Mouse (Mus musculus) hindbrain, embryonic 10.5 days (tissue): Measurements from ENCODE around the gene Ocrl. TPM values are rescaled to one million over a fixed set of nuclear protein-coding genes. Genes with fewer than 3 reads are reported as not detected.
A peak's percentile ranks its signal among the peaks of the same experiment; 100 is the strongest.

Experiments used
- DNase-seq: peaks from one replicate; pipeline ENCODE4 v3.0.0-alpha.2; 2017; ENCODE audit warnings: low spot score
- H3K27ac ChIP-seq: fragments of 300-500 bp; sonication (generic); 2 replicates; pipeline ENCODE4 v1.5.1; 2016; ENCODE audit warnings: mild to moderate bottlenecking, moderate library complexity
- H3K27me3 ChIP-seq: fragments of 300-500 bp; sonication (generic); 2 replicates; pipeline ENCODE4 v1.6.1; 2016; ENCODE audit warnings: mild to moderate bottlenecking; ENCODE audit not compliant: poor library complexity, insufficient read depth, severe bottlenecking
- H3K36me3 ChIP-seq: fragments of 300-500 bp; sonication (generic); 2 replicates; pipeline ENCODE4 v1.6.1; 2016; ENCODE audit warnings: mild to moderate bottlenecking, moderate library complexity
- H3K4me1 ChIP-seq: fragments of 300-500 bp; sonication (generic); replicated peaks from 2 replicates; pipeline ENCODE4 v1.6.1; 2016; ENCODE audit warnings: mild to moderate bottlenecking
- H3K4me3 ChIP-seq: fragments of 300-500 bp; sonication (generic); 2 replicates; pipeline ENCODE4 v1.5.1; 2016; ENCODE audit warnings: mild to moderate bottlenecking, moderate library complexity
- H3K9me3 ChIP-seq: fragments of 300-500 bp; sonication (generic); 2 replicates; pipeline ENCODE4 v1.6.1; 2016; ENCODE audit warnings: mild to moderate bottlenecking, moderate library complexity
- WGBS: fragments of 180-500 bp; shearing (Covaris S2); methylation state at CpG from one replicate; pipeline ENCODE4 v1.1.7; 2016; 5-methylcytosine and 5-hydroxymethylcytosine counted together
- polyA plus RNA-seq: library from polyadenylated mRNA; unstranded; fragments of >200 nt; fragmentation: Nextera tagmentation; extraction: Ambion mirVana; gene quantifications from 2 replicates; pipeline ENCODE4 v1.2.1, GENCODE M21; 2016

The Ocrl gene
- 16.2 and 16.5 TPM in 2 replicates for polyA plus RNA-seq

DNA sequence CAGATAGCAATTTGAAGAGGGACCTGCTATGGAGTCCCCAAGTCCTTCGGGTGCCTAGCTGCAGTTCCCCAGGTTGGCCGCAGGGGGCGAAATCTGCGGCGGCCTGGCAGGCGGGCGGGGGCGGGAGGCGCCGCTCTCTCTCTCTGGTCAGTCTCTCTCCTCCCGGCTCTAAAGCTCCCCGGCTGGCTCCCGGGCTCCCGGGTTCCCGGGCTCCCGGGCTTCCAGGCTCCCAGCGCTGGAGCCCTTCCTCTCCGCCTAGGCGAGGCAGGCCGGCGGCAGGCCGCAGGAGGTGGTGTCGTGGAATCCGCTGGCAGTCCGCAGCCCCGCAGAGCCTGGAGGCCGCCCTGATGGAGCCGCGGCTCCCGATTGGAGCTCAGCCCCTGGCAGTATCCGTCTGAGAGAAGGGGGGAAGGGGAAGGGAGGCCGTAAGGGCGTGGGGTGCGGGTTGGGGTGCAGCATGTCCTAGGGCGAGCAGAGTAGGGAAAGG is at the start of gene Ocrl:
TSS of gene Ocrl (plus strand) at position 82 of the 487 bp plus-strand sequence.
- no peaks in the 10 kb centered on the region for H3K9me3 ChIP-seq
- no peaks in the 10 kb centered on the region for H3K27me3 ChIP-seq
- peak; percentile 77 for DNase-seq
- no peaks in the 10 kb centered on the region; the same call in 1 of the 2 replicates for H3K4me1 ChIP-seq
- 10% methylated on average over 32 of the region's 35 CpGs for WGBS
- H3K27ac ChIP-seq = peak within 1 kb of the TSS; percentile 94
- no peaks in the 10 kb centered on the region for H3K36me3 ChIP-seq
- peak within 1 kb of the TSS; percentile 68 for H3K4me3 ChIP-seq

DNA sequence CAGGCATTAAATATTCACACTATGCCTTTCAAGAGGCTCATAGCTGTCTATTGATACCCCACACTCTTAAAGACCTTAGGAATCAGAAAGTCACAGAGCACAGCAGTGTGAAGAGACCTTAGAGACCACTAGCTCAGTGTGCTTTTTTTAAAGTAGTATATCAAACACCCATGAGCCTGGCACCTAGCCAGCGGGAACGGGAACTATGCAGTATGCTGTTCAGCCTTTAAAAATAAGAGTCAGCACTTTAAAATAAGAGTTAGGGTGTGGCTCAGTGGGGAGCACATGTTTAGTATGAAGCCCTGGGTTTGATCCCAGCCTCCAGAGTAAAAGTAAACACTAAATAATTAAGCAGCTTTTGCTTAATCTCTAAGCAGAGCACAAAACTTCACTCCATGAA is 32.1 kb upstream of the Ocrl start:
- Histone ChIP-seq H3K36me3 (no peaks in the 10 kb centered on the region), H3K4me1 (no peaks in the 10 kb centered on the region), H3K4me3 (no peak overlapping the region), H3K27ac (no peak overlapping the region), H3K9me3 (no peaks in the 10 kb centered on the region), H3K27me3 (no peaks in the 10 kb centered on the region)
- no peak for DNase-seq
- 73% methylated on average over 2 of the region's 2 CpGs for WGBS

GRCm38 (mm10) chrX:47882813-47883212 is 29.4 kb upstream of the Ocrl start:
- no peak for DNase-seq
- no peaks in the 10 kb centered on the region for H3K36me3 ChIP-seq
- H3K27me3 ChIP-seq = no peaks in the 10 kb centered on the region
- H3K9me3 ChIP-seq = no peaks in the 10 kb centered on the region
- 85% methylated on average over 6 of the region's 6 CpGs for WGBS
- H3K4me1 ChIP-seq = no peaks in the 10 kb centered on the region
- no peak overlapping the region for H3K4me3 ChIP-seq
- no peak overlapping the region for H3K27ac ChIP-seq

GRCm38 (mm10) chrX:47887401-47887800 is 24.8 kb upstream of the Ocrl start:
- Histone ChIP-seq H3K27me3 (no peaks in the 10 kb centered on the region), H3K36me3 (no peaks in the 10 kb centered on the region), H3K27ac (no peak overlapping the region), H3K4me1 (peaks cover 4% of the 10 kb centered on the region; the same call in 1 of the 2 replicates), H3K4me3 (no peak overlapping the region), H3K9me3 (no peaks in the 10 kb centered on the region)
- 81% methylated on average over 2 of the region's 2 CpGs for WGBS
- DNase-seq = no peak

DNA sequence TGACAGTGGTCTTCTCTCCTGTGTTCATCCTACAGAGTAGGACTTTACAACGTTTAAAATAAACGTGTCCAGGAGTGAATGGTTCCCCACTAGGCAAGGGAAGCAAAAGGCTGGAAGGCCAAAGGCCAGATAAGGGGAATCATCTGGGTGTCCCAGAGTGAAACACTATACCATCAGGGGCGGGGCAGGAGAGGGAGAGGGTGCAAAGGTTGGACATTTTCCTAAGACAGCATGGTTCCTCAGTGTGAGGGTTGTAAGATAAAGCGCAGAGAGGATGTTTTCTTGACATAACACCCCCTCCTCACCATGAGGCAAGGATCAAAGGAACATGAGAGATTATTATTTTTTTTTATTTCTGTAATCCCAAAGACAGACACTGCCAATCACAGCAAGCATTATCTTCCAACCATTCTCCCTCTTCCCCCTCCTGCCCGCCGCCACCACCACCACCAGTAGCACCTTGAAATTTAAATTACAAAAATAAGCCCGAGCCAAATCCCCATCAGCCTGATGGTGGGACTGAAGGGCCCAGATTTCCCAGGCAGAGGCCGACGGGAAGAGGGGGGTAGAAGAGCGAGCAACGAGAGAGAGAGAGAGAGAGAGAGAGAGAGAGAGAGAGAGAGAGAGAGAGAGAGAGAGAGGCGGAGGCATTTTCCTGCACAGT is 20.8 kb upstream of the Ocrl start:
- Histone ChIP-seq H3K27ac (peak overlapping the region; percentile 85), H3K9me3 (no peaks in the 10 kb centered on the region), H3K36me3 (no peaks in the 10 kb centered on the region), H3K4me1 (peaks cover 4% of the 10 kb centered on the region; the same call in 1 of the 2 replicates), H3K4me3 (peak overlapping the region; percentile 66), H3K27me3 (no peaks in the 10 kb centered on the region; the same call in 1 of the 2 replicates)
- peak; percentile 11 for DNase-seq
- WGBS = 19% methylated on average over 11 of the region's 12 CpGs

DNA sequence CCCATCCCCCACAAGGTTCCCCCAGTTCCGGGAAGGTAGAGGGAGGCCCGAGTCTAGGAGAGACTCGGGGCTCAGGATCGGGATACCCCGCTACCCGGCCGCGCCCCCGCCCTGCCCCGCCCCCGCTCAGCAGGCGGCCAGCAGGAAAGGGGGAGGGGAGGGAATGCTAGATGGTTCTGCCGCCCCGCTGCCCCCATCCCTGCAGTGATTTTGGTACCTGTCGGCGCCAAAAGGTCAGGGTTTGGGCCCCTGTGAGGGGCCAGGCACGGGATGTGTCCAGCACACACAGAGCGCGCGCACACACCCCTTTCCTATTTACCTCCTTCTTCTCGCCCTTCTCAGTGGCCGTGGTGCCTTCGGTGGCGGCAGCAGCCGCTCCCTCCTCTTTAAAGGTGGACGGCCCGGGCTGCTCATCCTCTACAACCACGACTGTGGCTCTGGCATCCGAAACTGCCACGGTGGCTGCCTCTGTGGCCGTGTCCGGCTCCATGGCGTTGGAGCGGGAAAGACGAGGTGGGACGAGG is 20.2 kb upstream of the Ocrl start:
- H3K4me3 ChIP-seq = peak overlapping the region; percentile 66
- H3K27ac ChIP-seq = peak overlapping the region; percentile 85
- H3K4me1 ChIP-seq = peaks cover 4% of the 10 kb centered on the region; the same call in 1 of the 2 replicates
- no peak for DNase-seq
- H3K36me3 ChIP-seq = no peaks in the 10 kb centered on the region
- 15% methylated on average over 36 of the region's 36 CpGs for WGBS
- no peaks in the 10 kb centered on the region; the same call in 1 of the 2 replicates for H3K27me3 ChIP-seq
- no peaks in the 10 kb centered on the region for H3K9me3 ChIP-seq

DNA sequence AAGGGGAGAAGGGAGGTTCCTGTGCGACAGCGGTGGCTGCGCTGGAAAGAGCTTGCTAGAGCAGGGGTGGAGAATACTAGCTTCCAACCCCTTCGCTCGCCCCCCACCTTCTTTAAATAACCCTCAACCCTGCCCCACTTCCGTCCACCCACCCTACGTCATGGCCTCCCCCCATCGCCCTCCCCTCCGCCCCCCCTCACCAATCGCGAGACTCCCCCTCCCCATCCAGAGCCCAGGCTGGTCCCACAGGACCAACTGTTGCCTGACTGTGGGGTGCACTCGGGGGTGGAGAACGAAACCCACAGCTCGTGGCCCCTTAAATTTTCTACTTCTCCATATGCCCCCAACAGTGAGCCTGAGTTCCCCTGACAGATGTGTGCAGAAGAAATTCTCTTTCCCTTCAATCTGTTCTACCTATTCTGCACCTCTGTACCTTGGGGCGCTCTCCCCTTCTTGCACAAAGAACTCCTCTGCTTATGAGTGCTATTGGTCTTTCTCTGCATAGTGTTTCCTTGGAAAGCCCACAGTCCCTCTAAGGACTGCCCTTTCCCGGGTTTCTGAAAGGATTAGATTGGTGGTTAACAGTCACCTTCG is 19.7 kb upstream of the Ocrl start, which contains the start of gene Smarca1:
TSS of gene Smarca1 (minus strand) at position 544 of the 594 bp plus-strand sequence.
- Histone ChIP-seq H3K4me1 (peaks cover 4% of the 10 kb centered on the region; the same call in 1 of the 2 replicates), H3K4me3 (peak within 1 kb of the TSS; percentile 66), H3K36me3 (no peaks in the 10 kb centered on the region), H3K27ac (peak within 1 kb of the TSS; percentile 85), H3K9me3 (no peaks in the 10 kb centered on the region), H3K27me3 (no peaks in the 10 kb centered on the region; the same call in 1 of the 2 replicates)
- peak; percentile 36 for DNase-seq
- 33% methylated on average over 17 of the region's 17 CpGs for WGBS

GRCm38 (mm10) chrX:47912904-47913542 is 836 bp downstream of the Ocrl start:
- WGBS = 32% methylated on average over 8 of the region's 8 CpGs
- Histone ChIP-seq H3K27me3 (no peaks in the 10 kb centered on the region), H3K36me3 (0 out of 2 replicates have a peak, but pooled peaks cover 5% of the 10 kb centered on the region), H3K27ac (0 out of 2 replicates have a peak overlapping the region, but pooled peaks have one; percentile 94), H3K4me3 (peak overlapping the region; percentile 68), H3K4me1 (no peaks in the 10 kb centered on the region; the same call in 1 of the 2 replicates), H3K9me3 (no peaks in the 10 kb centered on the region)
- peak; percentile 3 for DNase-seq

- H3K9me3 ChIP-seq = no peaks in the 10 kb centered on the region
- 85% methylated on average over 7 of the region's 7 CpGs for WGBS
- H3K27me3 ChIP-seq = no peaks in the 10 kb centered on the region
- H3K27ac ChIP-seq = no peak overlapping the region
- H3K36me3 ChIP-seq = 0 out of 2 replicates have a peak, but pooled peaks cover 5% of the 10 kb centered on the region
- no peaks in the 10 kb centered on the region; the same call in 1 of the 2 replicates for H3K4me1 ChIP-seq
- H3K4me3 ChIP-seq = peak overlapping the region; percentile 68; the same call in 1 of the 2 replicates
- no peak for DNase-seq
Observed at GRCm38 (mm10) chrX:47913543-47913938, 1.4 kb downstream of the Ocrl start.

DNA sequence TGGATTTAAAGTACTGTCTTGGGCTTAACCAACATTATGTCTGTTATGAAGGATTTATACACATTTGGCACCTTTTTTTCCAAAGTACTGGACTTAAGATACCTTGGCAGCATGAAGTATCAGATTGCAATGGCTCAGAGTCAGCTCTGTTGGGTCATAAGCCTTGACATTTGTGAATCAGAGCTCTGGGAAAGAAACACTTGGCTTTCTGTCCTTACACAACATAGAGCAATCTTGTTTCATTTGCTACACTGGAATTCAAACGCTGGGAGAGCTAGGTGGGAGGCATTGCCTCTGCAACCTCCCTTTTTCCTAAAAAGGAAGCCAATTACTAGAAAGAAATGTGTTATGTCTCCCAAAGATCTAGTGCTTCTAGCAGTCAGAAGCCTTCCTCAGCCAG is 4.6 kb downstream of the Ocrl start:
- no peak overlapping the region for H3K4me3 ChIP-seq
- WGBS = 77% methylated on average over 1 of the region's 1 CpGs
- no peak for DNase-seq
- H3K27ac ChIP-seq = no peak overlapping the region
- no peaks in the 10 kb centered on the region for H3K27me3 ChIP-seq
- no peaks in the 10 kb centered on the region; the same call in 1 of the 2 replicates for H3K4me1 ChIP-seq
- H3K36me3 ChIP-seq = 0 out of 2 replicates have a peak, but pooled peaks cover 5% of the 10 kb centered on the region
- H3K9me3 ChIP-seq = no peaks in the 10 kb centered on the region

DNA sequence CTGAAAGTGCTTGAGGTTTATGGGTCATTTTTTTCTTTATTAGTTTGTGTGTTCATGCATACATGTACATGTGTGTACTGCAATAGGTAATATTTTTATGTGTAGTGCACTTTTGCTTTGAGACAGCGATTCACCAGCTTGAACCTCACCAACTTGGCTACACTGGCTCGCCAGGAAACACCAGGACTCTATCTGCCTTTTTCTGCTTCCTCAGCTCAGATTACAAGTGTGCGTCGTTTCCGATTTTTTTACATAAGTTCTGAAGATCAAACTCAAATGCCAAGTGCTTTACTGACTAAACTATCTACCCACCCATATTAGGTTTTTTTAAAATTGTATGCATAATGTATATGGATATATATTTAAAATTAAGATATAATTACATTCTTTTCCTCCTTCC is 8.4 kb downstream of the Ocrl start:
- 0 out of 2 replicates have a peak, but pooled peaks cover 5% of the 10 kb centered on the region for H3K36me3 ChIP-seq
- H3K9me3 ChIP-seq = no peaks in the 10 kb centered on the region
- no peaks in the 10 kb centered on the region for H3K27me3 ChIP-seq
- no peak for DNase-seq
- no peak overlapping the region for H3K27ac ChIP-seq
- H3K4me1 ChIP-seq = no peaks in the 10 kb centered on the region
- H3K4me3 ChIP-seq = no peak overlapping the region
- WGBS = 91% methylated on average over 5 of the region's 5 CpGs

DNA sequence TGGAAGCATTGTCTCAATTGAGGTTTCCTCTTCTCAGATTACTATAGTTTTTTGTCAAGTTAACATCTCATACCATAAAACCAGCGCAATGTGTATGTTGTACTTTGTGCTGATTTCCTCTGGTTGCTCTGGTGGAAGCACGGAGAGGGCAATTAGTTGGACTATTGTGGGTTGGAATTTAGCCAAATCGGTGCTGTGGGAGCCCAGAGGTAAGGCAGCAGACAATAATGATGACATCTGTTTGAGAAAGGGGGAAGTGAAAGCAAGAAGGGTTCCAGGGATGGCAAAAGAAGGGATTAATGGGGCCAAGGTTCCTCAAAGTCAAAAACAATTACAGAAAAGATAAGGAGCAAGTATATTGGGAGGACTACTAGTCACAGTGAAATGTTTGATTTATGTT is 15.8 kb downstream of the Ocrl start:
- H3K27ac ChIP-seq = no peak overlapping the region
- 87% methylated on average over 3 of the region's 3 CpGs for WGBS
- H3K27me3 ChIP-seq = no peaks in the 10 kb centered on the region
- no peak overlapping the region for H3K4me3 ChIP-seq
- peaks cover 22% of the 10 kb centered on the region for H3K36me3 ChIP-seq
- H3K9me3 ChIP-seq = no peaks in the 10 kb centered on the region
- no peak for DNase-seq
- no peaks in the 10 kb centered on the region for H3K4me1 ChIP-seq
